Mouse (Mus musculus) lung, embryonic 16.5 days (tissue): ENCODE results near the gene Gm49721. TPM values are rescaled to one million over a fixed set of nuclear protein-coding genes. Genes with fewer than 3 reads are reported as not detected.
"Not testable (repeated sequence)": the region's sequence is repeated elsewhere in the genome, so short reads cannot be mapped to it uniquely, and the experiment has no call there.

Experiments
- ATAC-seq: fragments of 200-750 bp; cut with Nextera tagmentation; 2 replicates; pipeline ENCODE4 v1.8.0; 2017; ENCODE audit warnings: low read depth, mild to moderate bottlenecking, moderate library complexity
- H3K27ac ChIP-seq: fragments of 300-500 bp; sonication (generic); 2 replicates; pipeline ENCODE4 v1.5.1; 2014; ENCODE audit warnings: mild to moderate bottlenecking, control low read depth, low read length
- H3K27me3 ChIP-seq: fragments of 300-500 bp; sonication (generic); 2 replicates; pipeline ENCODE4 v1.6.1; 2014; ENCODE audit warnings: low read depth, low read length, mixed read lengths; ENCODE audit not compliant: control insufficient read depth, insufficient read depth
- H3K36me3 ChIP-seq: fragments of 300-500 bp; sonication (generic); 2 replicates; pipeline ENCODE4 v1.6.1; 2014; ENCODE audit warnings: low read length; ENCODE audit not compliant: control insufficient read depth, insufficient read depth
- H3K4me1 ChIP-seq: fragments of 300-500 bp; sonication (generic); replicated peaks from 2 replicates; pipeline ENCODE4 v1.6.1; 2014; ENCODE audit warnings: low read length, mixed read lengths; ENCODE audit not compliant: control insufficient read depth, insufficient read depth
- H3K4me2 ChIP-seq: fragments of 300-500 bp; sonication (generic); 2 replicates; pipeline ENCODE4 v1.6.1; 2014; ENCODE audit warnings: low read depth, low read length, control low read depth
- H3K4me3 ChIP-seq: fragments of 300-500 bp; sonication (generic); 2 replicates; pipeline ENCODE4 v1.5.1; 2014; ENCODE audit warnings: mild to moderate bottlenecking, low read length, control low read depth
- H3K9ac ChIP-seq: fragments of 300-500 bp; sonication (generic); 2 replicates; pipeline ENCODE4 v1.6.1; 2014; ENCODE audit warnings: low read length, control low read depth
- H3K9me3 ChIP-seq: fragments of 300-500 bp; sonication (generic); 2 replicates; pipeline ENCODE4 v1.6.1; 2016; ENCODE audit warnings: low read length; ENCODE audit not compliant: control insufficient read depth
- WGBS: fragments of 180-500 bp; shearing (Covaris S2); extraction: QIAGEN DNeasy Blood & Tissue Kit; methylation state at CpG from one replicate; pipeline ENCODE4 v1.1.7; 2014; 5-methylcytosine and 5-hydroxymethylcytosine counted together
- polyA plus RNA-seq: library from polyadenylated mRNA; unstranded; fragments of >200 nt; fragmentation: Nextera tagmentation; extraction: Ambion mirVana; gene quantifications from 2 replicates; pipeline ENCODE4 v1.2.1, GENCODE M21; 2015

Gm49721 gene
- polyA plus RNA-seq, 1 experiment from 2014 or later: 0.33 TPM

DNA sequence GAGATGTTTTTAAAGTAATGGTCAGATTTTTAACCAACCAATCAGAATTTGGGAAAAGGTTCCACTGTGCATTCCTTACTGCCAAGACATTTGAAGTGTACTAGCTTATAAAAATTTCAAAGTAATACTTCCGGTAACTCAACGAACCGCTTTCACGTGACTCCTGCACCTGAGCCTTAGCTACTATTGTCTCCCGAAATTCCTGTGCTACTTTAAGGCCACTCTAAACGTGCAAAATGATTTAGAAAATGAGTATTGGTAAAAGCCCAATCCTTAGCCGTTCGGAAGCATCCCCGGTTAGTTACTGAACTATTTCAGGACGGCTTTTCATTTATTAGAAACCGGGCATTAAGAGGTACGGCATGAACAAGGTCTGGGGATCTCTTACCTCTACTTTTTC is 18.4 kb upstream of the Gm49721 start:
- H3K27ac ChIP-seq, H3K27me3 ChIP-seq, ATAC-seq, H3K36me3 ChIP-seq, H3K4me1 ChIP-seq, H3K9me3 ChIP-seq: not testable (repeated sequence)
- WGBS: 0% methylated on average over 12 of the region's 12 CpGs
- Histone ChIP-seq H3K4me3 (peak overlapping the region; percentile 55), H3K9ac (peak overlapping the region; percentile 58; the same call in 1 of the 2 replicates), H3K4me2 (peak overlapping the region; percentile 48)

DNA sequence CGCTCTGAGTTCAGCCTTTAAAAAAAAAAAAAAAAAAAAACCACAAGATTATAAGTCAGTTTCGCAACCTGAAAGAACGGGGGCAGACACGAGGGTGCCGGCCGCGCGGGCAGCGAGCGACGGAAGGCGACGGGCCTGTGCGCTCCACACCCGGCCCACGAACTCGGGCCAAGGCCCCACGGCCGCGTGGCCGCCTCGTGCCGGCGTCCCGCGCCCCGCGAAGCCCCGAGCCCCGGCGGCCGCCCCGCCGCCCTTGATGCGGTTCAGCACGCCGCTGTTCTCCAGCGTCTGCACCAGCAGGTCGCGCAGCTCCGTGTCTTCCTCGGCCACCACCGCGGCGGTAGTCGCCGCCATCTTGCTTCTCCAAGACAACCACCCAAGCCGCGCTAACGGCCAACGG is 17.9 kb upstream of the Gm49721 start, which contains the start of gene Tagap1:
Gene Tagap1, minus strand, starts transcription at position 381 of the 400 bp plus-strand sequence.
- WGBS: 0% methylated on average over 30 of the region's 51 CpGs
- not testable (repeated sequence) for H3K9me3 ChIP-seq, ATAC-seq, H3K36me3 ChIP-seq, H3K4me1 ChIP-seq, H3K27me3 ChIP-seq
- peak within 1 kb of the TSS; percentile 51 for H3K4me2 ChIP-seq
- peak within 1 kb of the TSS; percentile 52; the same call in 1 of the 2 replicates for H3K27ac ChIP-seq
- peak within 1 kb of the TSS; percentile 55 for H3K4me3 ChIP-seq
- peak within 1 kb of the TSS; percentile 58; the same call in 1 of the 2 replicates for H3K9ac ChIP-seq

DNA sequence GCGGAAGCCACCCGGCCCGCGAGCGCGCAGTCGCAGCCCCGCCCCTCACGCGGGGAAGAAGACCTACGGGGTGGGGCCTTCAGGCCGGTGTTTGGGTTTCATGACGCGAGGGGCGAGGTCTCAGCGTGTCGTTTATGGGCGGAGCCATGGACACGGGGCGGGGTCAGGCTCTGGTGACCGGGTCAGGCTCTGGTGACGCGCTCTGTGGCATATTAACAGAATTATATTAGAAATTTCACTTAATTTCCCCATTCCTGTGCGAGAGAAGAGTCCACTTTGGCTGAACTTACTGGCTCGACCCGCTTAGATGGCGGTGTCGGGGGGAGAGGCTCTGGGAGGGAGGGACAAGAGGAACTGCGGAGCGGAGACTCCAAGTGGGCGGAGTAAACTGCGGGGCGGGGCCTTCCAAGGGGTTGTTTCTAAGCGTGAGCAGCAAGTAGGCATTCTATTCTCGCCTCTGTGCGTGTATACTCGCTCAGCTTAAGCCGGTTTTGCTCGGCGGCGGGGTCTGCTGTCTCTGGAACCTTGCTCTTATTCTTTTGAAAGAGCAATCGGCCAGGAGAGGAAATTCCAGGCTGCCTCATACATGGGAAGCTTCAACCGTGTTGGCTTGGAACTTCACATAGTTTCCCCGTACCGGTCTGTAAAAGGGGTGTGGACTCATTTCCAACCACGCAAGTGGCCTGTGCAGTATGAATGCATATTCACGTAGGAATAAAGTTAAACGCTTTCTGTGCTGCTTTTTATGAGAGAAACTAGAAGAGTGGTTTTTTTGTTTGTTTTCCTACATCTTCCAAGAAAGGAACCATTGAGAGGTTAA is 17.3 kb upstream of the Gm49721 start:
- H3K4me1 ChIP-seq, H3K9me3 ChIP-seq, H3K36me3 ChIP-seq, H3K27me3 ChIP-seq, H3K9ac ChIP-seq: not testable (repeated sequence)
- H3K4me3 ChIP-seq: peak overlapping the region; percentile 38
- H3K27ac ChIP-seq: peak overlapping the region; percentile 52; the same call in 1 of the 2 replicates
- under 1% methylated on average over 15 of the region's 48 CpGs for WGBS
- H3K4me2 ChIP-seq: peak overlapping the region; percentile 51
- peak; percentile 98 for ATAC-seq

DNA sequence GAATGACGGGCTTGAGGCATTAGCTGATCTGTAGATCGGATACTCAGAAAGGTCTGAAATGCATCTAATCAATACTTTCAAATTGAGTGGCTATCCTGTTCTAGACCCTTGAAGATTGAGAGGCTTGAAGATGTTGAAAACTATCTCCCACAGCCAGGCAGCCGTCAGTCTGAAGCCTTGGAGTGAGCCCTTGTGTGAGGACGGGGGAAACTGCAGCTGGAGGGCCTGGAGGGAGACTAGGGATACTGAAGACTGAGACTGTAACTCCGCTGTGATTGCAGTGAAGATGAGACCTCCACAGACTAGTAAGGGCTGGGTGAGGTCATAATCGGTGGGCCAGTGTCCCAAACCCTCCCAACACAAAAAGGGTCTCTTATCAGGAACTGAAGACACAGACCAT is 16.4 kb upstream of the Gm49721 start:
- not testable (repeated sequence) for H3K27me3 ChIP-seq, H3K4me2 ChIP-seq, ATAC-seq, H3K9ac ChIP-seq, H3K4me1 ChIP-seq, H3K27ac ChIP-seq, H3K9me3 ChIP-seq, H3K4me3 ChIP-seq, H3K36me3 ChIP-seq
- WGBS: 61% methylated on average over 3 of the region's 6 CpGs

DNA sequence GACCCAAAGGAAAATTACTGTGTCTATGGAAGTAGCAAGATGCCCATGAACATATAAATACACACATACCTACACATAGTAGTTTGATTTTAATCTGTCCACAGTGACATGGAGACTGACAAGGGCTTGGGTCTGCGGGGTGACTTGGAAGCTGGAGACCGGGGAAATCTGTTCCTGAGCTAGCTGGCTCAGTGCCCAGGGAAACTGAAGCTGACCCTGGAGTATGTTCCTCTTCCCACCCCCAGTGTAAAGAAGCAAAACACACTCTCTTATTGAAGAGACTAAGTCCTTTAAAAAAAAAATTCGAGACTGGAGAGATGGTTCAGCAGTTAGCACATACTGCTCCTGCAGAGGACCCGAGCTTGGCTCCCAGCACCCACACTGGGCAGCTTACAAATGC is 15.8 kb upstream of the Gm49721 start:
- H3K9ac ChIP-seq, H3K4me3 ChIP-seq, H3K27ac ChIP-seq, H3K9me3 ChIP-seq, H3K36me3 ChIP-seq, H3K4me1 ChIP-seq, ATAC-seq, H3K27me3 ChIP-seq, H3K4me2 ChIP-seq: not testable (repeated sequence)
- WGBS: 33% methylated on average over 4 of the region's 4 CpGs

DNA sequence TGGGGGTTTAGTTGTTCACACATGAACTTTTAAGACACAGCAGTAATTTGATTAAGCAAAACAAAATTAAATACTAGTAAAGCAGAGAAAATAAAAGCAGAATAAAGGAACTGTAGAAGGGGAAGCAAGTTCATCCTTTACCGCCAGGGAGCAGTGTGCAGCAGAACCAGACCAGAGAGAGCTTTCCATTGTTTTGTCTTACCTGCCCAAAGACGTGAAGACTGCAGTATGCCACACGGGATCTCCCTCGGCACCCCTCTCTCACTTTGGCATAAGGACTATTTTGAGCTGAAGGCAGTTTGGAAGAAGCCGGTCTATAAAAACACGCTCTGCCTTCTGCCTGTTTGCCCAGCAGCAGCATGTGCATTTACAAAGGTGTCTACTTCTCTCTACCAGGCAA is 13.3 kb upstream of the Gm49721 start:
- not testable (repeated sequence) for H3K9me3 ChIP-seq, H3K27ac ChIP-seq, H3K4me2 ChIP-seq, H3K4me1 ChIP-seq, H3K27me3 ChIP-seq, H3K9ac ChIP-seq, ATAC-seq, H3K4me3 ChIP-seq, H3K36me3 ChIP-seq
- 12% methylated on average over 5 of the region's 6 CpGs for WGBS

DNA sequence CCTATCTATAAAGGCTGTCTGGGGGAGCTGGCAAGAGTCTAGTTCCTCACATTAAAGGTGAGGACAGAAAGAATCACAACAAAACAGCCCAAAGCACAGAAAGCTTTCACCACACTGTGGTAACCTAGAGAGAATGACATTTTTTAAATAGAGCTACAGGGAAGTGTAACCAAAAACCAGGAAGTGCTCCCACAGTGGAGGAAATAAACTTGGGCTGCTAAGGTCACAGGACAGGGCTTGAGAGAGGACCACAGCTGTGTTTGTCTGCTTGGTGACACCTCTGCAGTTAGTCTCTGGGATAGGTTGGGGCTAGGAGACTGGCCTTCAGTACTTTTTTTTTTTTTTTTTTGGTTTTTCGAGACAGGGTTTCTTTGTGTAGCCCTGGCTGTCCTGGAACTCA is 11.0 kb upstream of the Gm49721 start:
- not testable (repeated sequence) for H3K27me3 ChIP-seq, ATAC-seq
- WGBS: 17% methylated on average over 1 of the region's 1 CpGs

DNA sequence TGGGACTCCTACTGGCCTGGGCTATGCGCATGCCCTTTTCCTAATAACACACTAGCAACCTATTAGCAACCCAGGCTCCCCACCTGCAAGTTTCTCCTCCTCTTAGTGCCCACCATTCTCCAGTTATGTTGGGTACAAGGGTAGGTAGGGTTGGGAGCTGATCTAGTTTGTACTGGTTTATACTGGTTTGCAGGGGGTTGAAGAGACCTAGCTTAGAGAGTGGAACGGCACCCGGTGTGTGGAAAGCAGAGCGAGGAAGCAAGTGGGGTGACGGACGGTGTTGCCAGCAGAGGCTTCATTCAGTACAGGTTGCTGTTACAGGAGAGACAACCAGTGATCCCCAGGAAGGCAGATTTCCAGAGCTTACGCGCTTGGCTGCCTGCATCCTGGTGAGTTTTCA is 8.4 kb upstream of the Gm49721 start, which contains the start of gene Rnaset2b:
Gene Rnaset2b, plus strand, starts transcription at position 301 of the 400 bp plus-strand sequence.
- not testable (repeated sequence) for H3K4me2 ChIP-seq, H3K4me3 ChIP-seq, H3K9me3 ChIP-seq, H3K27ac ChIP-seq, H3K27me3 ChIP-seq, H3K4me1 ChIP-seq, H3K9ac ChIP-seq, ATAC-seq, H3K36me3 ChIP-seq
- no CpG with 5 or more reads among the region's 8 CpGs for WGBS

More for the DNA sequence above, 11.0 kb upstream of the Gm49721 start:
- H3K27ac ChIP-seq, H3K9ac ChIP-seq, H3K9me3 ChIP-seq, H3K4me1 ChIP-seq, H3K4me2 ChIP-seq, H3K4me3 ChIP-seq, H3K36me3 ChIP-seq: not testable (repeated sequence)

DNA sequence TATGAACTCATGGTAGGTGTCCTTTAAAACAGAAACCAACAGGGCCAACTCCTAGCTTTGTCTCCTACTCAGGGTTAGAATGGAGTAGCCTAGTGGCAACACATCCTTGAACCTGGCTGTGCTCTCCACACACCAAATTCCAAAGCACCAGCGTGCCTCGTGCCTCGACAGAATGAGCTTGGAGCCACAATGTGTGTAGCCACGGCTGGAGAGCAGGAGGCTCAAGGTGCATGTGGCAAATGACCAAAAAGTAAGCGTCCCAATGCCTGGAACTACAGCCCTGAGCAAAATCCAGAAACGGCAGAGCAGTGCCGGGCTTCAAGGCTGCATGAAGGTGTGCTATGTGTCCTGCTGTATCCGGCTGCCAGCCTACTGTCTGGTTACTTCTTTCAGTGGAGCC is 7.5 kb upstream of the Gm49721 start:
- not testable (repeated sequence) for H3K4me2 ChIP-seq, ATAC-seq, H3K9ac ChIP-seq, H3K4me1 ChIP-seq, H3K27me3 ChIP-seq, H3K27ac ChIP-seq, H3K36me3 ChIP-seq, H3K9me3 ChIP-seq, H3K4me3 ChIP-seq
- WGBS: 56% methylated on average over 7 of the region's 8 CpGs
